Mouse (Mus musculus) bone marrow macrophage, adult 2 months (primary cell): ENCODE data around the gene Polr3h. TPM values are rescaled to one million over a fixed set of nuclear protein-coding genes. Genes with fewer than 3 reads are reported as not detected.

Experiments used
- H3K27ac ChIP-seq: 2 replicates; pipeline ENCODE4 v1.5.1; 2012; ENCODE audit warnings: low read depth, low read length; ENCODE audit not compliant: insufficient read depth
- H3K4me1 ChIP-seq: 2 replicates; pipeline ENCODE4 v1.6.1; 2012; ENCODE audit warnings: low read length; ENCODE audit not compliant: control insufficient read depth, insufficient read depth
- H3K4me3 ChIP-seq: 2 replicates; pipeline ENCODE4 v1.5.1; 2012; ENCODE audit warnings: mild to moderate bottlenecking, low read length, moderate library complexity; ENCODE audit not compliant: insufficient read depth
- CTCF ChIP-seq: IDR thresholded peaks from 2 replicates; pipeline ENCODE4 v1.5.1; 2012; ENCODE audit warnings: low read depth, mild to moderate bottlenecking, low read length, moderate library complexity
- POLR2A ChIP-seq: IDR thresholded peaks from 2 replicates; pipeline ENCODE4 v1.6.1; 2012; ENCODE audit warnings: mild to moderate bottlenecking, low read depth, low read length, borderline replicate concordance
- polyA plus RNA-seq: library from polyadenylated mRNA; stranded (reverse); fragments of >200 nt; gene quantifications from 2 replicates; pipeline ENCODE4 v1.2.4, GENCODE M21; 2012; ENCODE audit not compliant: missing spikeins, insufficient read depth, insufficient read length

Polr3h gene
- polyA plus RNA-seq, 1 experiment: 6.0 TPM

GRCm38 (mm10) chr15:81857724-81858116 lies 68.3 kb downstream of the Polr3h start:
- TF ChIP-seq POLR2A: no peak
- no peak for TF ChIP-seq CTCF
- H3K27ac ChIP-seq: peak overlapping the region; percentile 82
- peaks cover 21% of the 10 kb centered on the region for H3K4me1 ChIP-seq
- H3K4me3 ChIP-seq: peak overlapping the region; percentile 83

- peak overlapping the region; percentile 83 for H3K4me3 ChIP-seq
- TF ChIP-seq CTCF: 0 out of 2 replicates have a peak, but pooled peaks have one; percentile 5
- no peak for TF ChIP-seq POLR2A
- H3K27ac ChIP-seq: peak overlapping the region; percentile 82
- peaks cover 17% of the 10 kb centered on the region for H3K4me1 ChIP-seq
Measured at GRCm38 (mm10) chr15:81856938-81857723, 68.9 kb downstream of the Polr3h start.

GRCm38 (mm10) chr15:81856030-81856790 lies 69.8 kb downstream of the Polr3h start:
- Histone ChIP-seq H3K27ac (peak overlapping the region; percentile 82), H3K4me1 (peaks cover 9% of the 10 kb centered on the region), H3K4me3 (peak overlapping the region; percentile 83)
- no peak for TF ChIP-seq CTCF
- TF ChIP-seq POLR2A: no peak

- H3K4me1 ChIP-seq: peaks cover 4% of the 10 kb centered on the region
- no peak overlapping the region for H3K4me3 ChIP-seq
- TF ChIP-seq CTCF (no peak), POLR2A (no peak)
- H3K27ac ChIP-seq: no peak overlapping the region
Measured at GRCm38 (mm10) chr15:81853081-81853480, 73.0 kb downstream of the Polr3h start.

GRCm38 (mm10) chr15:81852411-81853000 lies 73.5 kb downstream of the Polr3h start:
- H3K4me3 ChIP-seq: no peak overlapping the region
- TF ChIP-seq CTCF (no peak), POLR2A (no peak)
- H3K27ac ChIP-seq: no peak overlapping the region
- H3K4me1 ChIP-seq: peaks cover 10% of the 10 kb centered on the region

- TF ChIP-seq CTCF (no peak), POLR2A (no peak)
- no peak overlapping the region for H3K4me3 ChIP-seq
- no peak overlapping the region for H3K27ac ChIP-seq
- peaks cover 20% of the 10 kb centered on the region for H3K4me1 ChIP-seq
Measured at GRCm38 (mm10) chr15:81851375-81851774, 74.7 kb downstream of the Polr3h start.

GRCm38 (mm10) chr15:81850718-81851117 lies 75.3 kb downstream of the Polr3h start:
- no peak overlapping the region for H3K27ac ChIP-seq
- TF ChIP-seq CTCF (no peak), POLR2A (no peak)
- H3K4me3 ChIP-seq: no peak overlapping the region
- peaks cover 24% of the 10 kb centered on the region for H3K4me1 ChIP-seq

GRCm38 (mm10) chr15:81849104-81849503 lies 76.9 kb downstream of the Polr3h start:
- no peak overlapping the region for H3K27ac ChIP-seq
- TF ChIP-seq CTCF (no peak), POLR2A (no peak)
- H3K4me1 ChIP-seq: peaks cover 29% of the 10 kb centered on the region
- H3K4me3 ChIP-seq: no peak overlapping the region

GRCm38 (mm10) chr15:81848301-81848700 lies 77.7 kb downstream of the Polr3h start:
- H3K27ac ChIP-seq: no peak overlapping the region
- no peak overlapping the region for H3K4me3 ChIP-seq
- TF ChIP-seq POLR2A (no peak), CTCF (peak; percentile 60)
- peaks cover 29% of the 10 kb centered on the region for H3K4me1 ChIP-seq
